8 mouse cellular contexts compared by ENCODE assay signal in the genomic region with DNA sequence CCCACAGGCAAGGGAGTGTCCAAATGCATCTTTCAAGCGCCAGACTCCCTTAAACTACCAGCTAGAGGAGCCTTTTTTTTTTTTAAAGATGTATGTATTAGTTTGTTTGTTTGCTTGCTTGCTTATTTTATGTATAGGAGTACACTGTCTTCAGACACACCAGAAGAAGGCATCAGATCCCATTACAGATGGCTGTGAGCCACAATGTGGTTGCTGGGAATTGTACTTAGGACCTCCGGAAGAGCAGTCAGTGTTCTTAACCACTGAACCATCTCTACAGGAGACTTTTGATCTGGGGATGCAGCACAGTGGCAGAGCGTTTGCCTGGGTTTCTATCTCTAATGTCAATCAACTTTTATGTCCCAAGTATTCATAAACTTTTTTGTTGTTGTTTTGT. TPM values are rescaled to one million over a fixed set of nuclear protein-coding genes. Genes with fewer than 3 reads are reported as not detected.
A peak's percentile ranks its signal among the peaks of the same experiment; 100 is the strongest.
DNase-seq lines count a peak whose midpoint lies in the region; ATAC-seq and TF ChIP-seq lines count a peak whose summit lies in the region.

No protein-coding gene starts in this region.

- no peak overlapping the region for H3K27ac ChIP-seq in heart, embryonic 12.5 days (ENCODE audit: poor library complexity, severe bottlenecking)
- H3K27ac ChIP-seq in heart, embryonic 16.5 days (ENCODE audit: low read length) = no peak overlapping the region
- H3K27ac ChIP-seq in liver, postnatal 0 days (ENCODE audit: low read depth) = no peak overlapping the region

- 0 out of 2 replicates have a peak, but pooled peaks cover 10% of the 10 kb centered on the region for H3K27me3 ChIP-seq in heart, embryonic 12.5 days (replicated peaks)
- H3K27me3 ChIP-seq in E14TG2a.4 (ENCODE audit: insufficient read depth, low read length) = no peaks in the 10 kb centered on the region
- H3K27me3 ChIP-seq in heart, embryonic 16.5 days (ENCODE audit: control insufficient read depth, insufficient read depth, low read length) = peaks cover 3% of the 10 kb centered on the region; the same call in 1 of the 2 replicates
- no peaks in the 10 kb centered on the region for H3K27me3 ChIP-seq in liver, postnatal 0 days (ENCODE audit: insufficient read depth, low read length)

- peaks cover 9% of the 10 kb centered on the region for H3K4me1 ChIP-seq in heart, embryonic 12.5 days (replicated peaks)
- peaks cover 19% of the 10 kb centered on the region for H3K4me1 ChIP-seq in E14TG2a.4 (replicated peaks; ENCODE audit: low read depth, low read length)
- peaks cover 5% of the 10 kb centered on the region for H3K4me1 ChIP-seq in heart, embryonic 16.5 days (ENCODE audit: control insufficient read depth, insufficient read depth, low read length)
- H3K4me1 ChIP-seq in liver, postnatal 0 days (ENCODE audit: insufficient read depth) = no peaks in the 10 kb centered on the region

- H3K4me2 ChIP-seq in heart, embryonic 12.5 days = peak overlapping the region; percentile 80
- peak overlapping the region; percentile 79; the same call in 1 of the 2 replicates for H3K4me2 ChIP-seq in heart, embryonic 16.5 days (ENCODE audit: low read depth, low read length)
- H3K4me2 ChIP-seq in liver, postnatal 0 days (ENCODE audit: low read depth, low read length) = peak overlapping the region; percentile 86

- no peaks in the 10 kb centered on the region for H3K9me3 ChIP-seq in heart, embryonic 12.5 days (replicated peaks)
- H3K9me3 ChIP-seq in E14TG2a.4 (ENCODE audit: low read length) = no peaks in the 10 kb centered on the region
- no peaks in the 10 kb centered on the region for H3K9me3 ChIP-seq in heart, embryonic 16.5 days (replicated peaks; ENCODE audit: control insufficient read depth, low read length)
- H3K9me3 ChIP-seq in liver, postnatal 0 days (ENCODE audit: low read length) = no peaks in the 10 kb centered on the region

- peak overlapping the region; percentile 85 for H3K9ac ChIP-seq in heart, embryonic 12.5 days
- H3K9ac ChIP-seq in heart, embryonic 16.5 days (ENCODE audit: low read length) = peak overlapping the region; percentile 91
- H3K9ac ChIP-seq in liver, postnatal 0 days (replicated peaks) = peak overlapping the region; percentile 87; the same call in 1 of the 2 replicates

- no peak for DNase-seq in heart, postnatal 10 days
- no peak for DNase-seq in liver, postnatal 0 days
- no peak for DNase-seq in cerebellum, adult 9-10 months
- DNase-seq in adrenal gland, postnatal 14 days = no peak

- intact Hi-C loops in heart, postnatal 10 days (cut with DNase I) = no loop called here

- peak overlapping the region; percentile 77 for H3K4me3 ChIP-seq in heart, embryonic 12.5 days
- H3K4me3 ChIP-seq in E14TG2a.4 (replicated peaks; ENCODE audit: low read length) = peak overlapping the region; percentile 90
- peak overlapping the region; percentile 88 for H3K4me3 ChIP-seq in heart, embryonic 16.5 days (ENCODE audit: low read length)
- H3K4me3 ChIP-seq in liver, postnatal 0 days (ENCODE audit: low read depth, low read length) = peak overlapping the region; percentile 77

- TF ChIP-seq CTCF in E14TG2a.4 (conservative IDR thresholded peaks at IDR 0.05; ENCODE audit: low read length) = no peak
- no peak for TF ChIP-seq CTCF in liver, postnatal 0 days (IDR thresholded peaks at IDR 0.05; ENCODE audit: low read depth)

- ATAC-seq in heart, embryonic 12.5 days (ENCODE audit: insufficient number of reproducible peaks, low FRiP score) = no peak
- no peak for ATAC-seq in heart, embryonic 16.5 days (replicated peaks; ENCODE audit: extremely low read depth, insufficient read depth, low FRiP score)
- no peak for ATAC-seq in liver, postnatal 0 days
- no peak for ATAC-seq in frontal cortex, adult (ENCODE audit: low TSS enrichment)

- TF ChIP-seq EP300 in liver, postnatal 0 days (IDR thresholded peaks at IDR 0.05; ENCODE audit: low read depth) = no peak

- H3K36me3 ChIP-seq in heart, embryonic 12.5 days = peaks cover 8% of the 10 kb centered on the region
- peaks cover 21% of the 10 kb centered on the region for H3K36me3 ChIP-seq in E14TG2a.4 (ENCODE audit: insufficient read depth, low read length)
- peaks cover under 1% of the 10 kb centered on the region; the same call in 1 of the 2 replicates for H3K36me3 ChIP-seq in heart, embryonic 16.5 days (ENCODE audit: control insufficient read depth, insufficient read depth)
- H3K36me3 ChIP-seq in liver, postnatal 0 days (replicated peaks; ENCODE audit: insufficient read depth, low read length) = 0 out of 2 replicates have a peak, but pooled peaks cover 3% of the 10 kb centered on the region

- 54% methylated on average over 3 of the region's 3 CpGs for WGBS in heart, embryonic 12.5 days
- 49% methylated on average over 3 of the region's 3 CpGs for WGBS in heart, embryonic 16.5 days
- WGBS in liver, postnatal 0 days (ENCODE audit: insufficient replicate concordance) = 54% methylated on average over 3 of the region's 3 CpGs

RNA-seq across cellular contexts. Expression of a gene that starts 0.3 kb away (rescaled TPM):
- 20.3 and 20.6 TPM in 2 replicates for polyA plus RNA-seq in heart, embryonic 12.5 days (2016; fragmentation: Nextera tagmentation; extraction: Ambion mirVana)
- 10 to 100 TPM; 16.7 to 17.7 TPM for total RNA-seq in heart, postnatal 10 days (2021)
- polyA plus RNA-seq in heart, embryonic 16.5 days (2015; fragmentation: Nextera tagmentation; extraction: Ambion mirVana) = 14.8 and 15.3 TPM in 2 replicates
- 4.2 and 4.4 TPM in 2 replicates for polyA plus RNA-seq in liver, postnatal 0 days (2015; fragmentation: Nextera tagmentation; extraction: Ambion mirVana)
- total RNA-seq in adrenal gland, postnatal 14 days (2021) = 17.1 and 22.5 TPM in 2 replicates
